Mouse (Mus musculus) lung, embryonic 16.5 days (tissue): ENCODE measurements around the gene Snx4. TPM values are rescaled to one million over a fixed set of nuclear protein-coding genes. Genes with fewer than 3 reads are reported as not detected.

Experiments used
- ATAC-seq: fragments of 200-750 bp; cut with Nextera tagmentation; 2 replicates; pipeline ENCODE4 v1.8.0; 2017; ENCODE audit warnings: low read depth, mild to moderate bottlenecking, moderate library complexity
- H3K27ac ChIP-seq: fragments of 300-500 bp; sonication (generic); 2 replicates; pipeline ENCODE4 v1.5.1; 2014; ENCODE audit warnings: mild to moderate bottlenecking, control low read depth, low read length
- H3K27me3 ChIP-seq: fragments of 300-500 bp; sonication (generic); 2 replicates; pipeline ENCODE4 v1.6.1; 2014; ENCODE audit warnings: low read depth, low read length, mixed read lengths; ENCODE audit not compliant: control insufficient read depth, insufficient read depth
- H3K36me3 ChIP-seq: fragments of 300-500 bp; sonication (generic); 2 replicates; pipeline ENCODE4 v1.6.1; 2014; ENCODE audit warnings: low read length; ENCODE audit not compliant: control insufficient read depth, insufficient read depth
- H3K4me1 ChIP-seq: fragments of 300-500 bp; sonication (generic); replicated peaks from 2 replicates; pipeline ENCODE4 v1.6.1; 2014; ENCODE audit warnings: low read length, mixed read lengths; ENCODE audit not compliant: control insufficient read depth, insufficient read depth
- H3K4me2 ChIP-seq: fragments of 300-500 bp; sonication (generic); 2 replicates; pipeline ENCODE4 v1.6.1; 2014; ENCODE audit warnings: low read depth, low read length, control low read depth
- H3K4me3 ChIP-seq: fragments of 300-500 bp; sonication (generic); 2 replicates; pipeline ENCODE4 v1.5.1; 2014; ENCODE audit warnings: mild to moderate bottlenecking, low read length, control low read depth
- H3K9ac ChIP-seq: fragments of 300-500 bp; sonication (generic); 2 replicates; pipeline ENCODE4 v1.6.1; 2014; ENCODE audit warnings: low read length, control low read depth
- H3K9me3 ChIP-seq: fragments of 300-500 bp; sonication (generic); 2 replicates; pipeline ENCODE4 v1.6.1; 2016; ENCODE audit warnings: low read length; ENCODE audit not compliant: control insufficient read depth
- WGBS: fragments of 180-500 bp; shearing (Covaris S2); extraction: QIAGEN DNeasy Blood & Tissue Kit; methylation state at CpG from one replicate; pipeline ENCODE4 v1.1.7; 2014; 5-methylcytosine and 5-hydroxymethylcytosine counted together
- polyA plus RNA-seq: library from polyadenylated mRNA; unstranded; fragments of >200 nt; fragmentation: Nextera tagmentation; extraction: Ambion mirVana; gene quantifications from 2 replicates; pipeline ENCODE4 v1.2.1, GENCODE M21; 2015

The Snx4 gene
- polyA plus RNA-seq, 1 experiment from 2014 or later, result 127 TPM

DNA sequence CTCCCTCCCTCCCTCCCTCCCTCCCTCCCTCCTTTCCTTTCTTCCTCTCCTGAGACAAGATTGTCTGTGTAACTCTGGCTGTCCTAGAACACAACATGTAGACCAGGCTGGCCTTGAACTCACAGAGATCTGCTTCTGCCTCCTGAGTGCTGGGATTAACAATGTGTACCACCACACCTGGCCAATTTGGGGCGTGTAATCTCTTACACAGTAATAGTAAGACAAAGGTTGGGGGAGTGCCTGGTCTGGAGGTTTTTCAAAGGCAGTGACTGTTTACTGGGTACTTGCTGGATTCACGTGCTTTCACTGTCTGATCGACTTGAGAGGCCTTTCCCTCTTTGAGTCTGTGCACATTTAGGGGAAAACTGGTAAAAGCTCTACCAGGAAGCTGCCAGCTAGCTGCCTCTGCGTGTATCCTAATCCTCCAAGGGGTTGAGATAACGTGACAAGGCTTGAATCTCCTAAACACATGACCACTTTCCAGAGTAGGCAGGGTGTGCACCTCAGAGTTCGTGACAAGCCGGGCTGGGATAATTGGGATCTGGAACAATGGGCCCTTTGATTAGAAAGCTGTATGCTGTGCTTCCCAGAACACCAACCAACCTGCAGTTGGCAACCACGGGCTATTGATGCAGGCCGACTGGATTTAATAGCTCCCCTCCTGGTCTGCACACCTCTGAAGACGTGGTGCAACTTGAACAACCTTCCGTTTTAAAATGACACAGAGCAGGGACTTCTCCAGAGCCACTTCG lies 74.6 kb downstream of the Snx4 start:
- no peaks in the 10 kb centered on the region for H3K36me3 ChIP-seq
- no peaks in the 10 kb centered on the region for H3K4me1 ChIP-seq
- H3K27ac ChIP-seq, result no peak overlapping the region
- no peaks in the 10 kb centered on the region for H3K9me3 ChIP-seq
- peak; percentile 59; the same call in 1 of the 2 replicates for ATAC-seq
- H3K4me3 ChIP-seq, result no peak overlapping the region
- no peaks in the 10 kb centered on the region for H3K27me3 ChIP-seq
- no peak overlapping the region for H3K9ac ChIP-seq
- WGBS, result 39% methylated on average over 12 of the region's 12 CpGs
- no peak overlapping the region; the same call in 1 of the 2 replicates for H3K4me2 ChIP-seq

DNA sequence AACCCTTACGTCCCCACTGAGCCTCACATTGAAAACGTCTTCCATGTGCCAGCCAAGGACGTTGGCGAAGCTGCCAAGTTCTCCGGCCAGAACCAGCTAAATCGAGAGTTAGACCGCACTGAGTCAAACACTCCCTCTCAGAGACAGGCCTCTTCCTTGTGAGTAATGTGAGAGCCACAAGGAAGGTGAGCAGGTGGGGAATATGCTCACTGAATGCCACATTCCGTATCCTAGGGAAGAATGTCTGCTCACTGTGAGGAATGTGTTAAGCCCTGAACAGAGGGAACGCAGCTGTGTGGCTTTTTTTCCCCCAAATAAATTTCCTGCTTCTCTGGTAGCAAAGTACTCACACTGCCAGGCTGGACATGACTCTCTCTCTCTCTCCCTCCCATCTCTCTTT lies 75.3 kb downstream of the Snx4 start:
- Histone ChIP-seq H3K4me1 (no peaks in the 10 kb centered on the region), H3K27ac (no peak overlapping the region), H3K4me3 (no peak overlapping the region), H3K36me3 (no peaks in the 10 kb centered on the region), H3K27me3 (no peaks in the 10 kb centered on the region), H3K9ac (no peak overlapping the region), H3K4me2 (no peak overlapping the region; the same call in 1 of the 2 replicates), H3K9me3 (no peaks in the 10 kb centered on the region)
- WGBS, result 47% methylated on average over 9 of the region's 9 CpGs
- ATAC-seq, result peak; percentile 45; the same call in 1 of the 2 replicates

DNA sequence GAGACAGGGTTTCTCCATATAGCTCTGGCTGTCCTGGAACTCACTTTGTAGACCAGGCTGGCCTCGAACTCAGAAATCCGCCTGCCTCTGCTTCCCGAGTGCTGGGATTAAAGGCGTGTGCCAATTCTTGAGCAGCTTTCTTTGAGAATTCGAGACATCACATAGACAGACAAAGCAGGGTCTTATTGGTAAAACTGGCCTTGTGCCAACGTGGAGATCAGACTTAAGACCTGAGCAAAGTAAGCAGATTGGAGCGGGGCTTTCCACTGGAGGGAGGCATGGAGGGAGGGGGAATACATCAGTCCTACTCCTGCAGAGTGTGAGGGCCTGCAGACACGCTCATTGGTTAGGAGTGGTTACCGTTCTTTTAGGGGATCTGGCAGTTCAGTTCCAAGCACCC lies 75.9 kb downstream of the Snx4 start:
- H3K9me3 ChIP-seq, result no peaks in the 10 kb centered on the region
- H3K9ac ChIP-seq, result no peak overlapping the region
- no peaks in the 10 kb centered on the region for H3K36me3 ChIP-seq
- no peak overlapping the region for H3K27ac ChIP-seq
- no peaks in the 10 kb centered on the region for H3K4me1 ChIP-seq
- WGBS, result 62% methylated on average over 9 of the region's 9 CpGs
- ATAC-seq, result no peak
- no peaks in the 10 kb centered on the region for H3K27me3 ChIP-seq
- no peak overlapping the region for H3K4me3 ChIP-seq
- no peak overlapping the region for H3K4me2 ChIP-seq

DNA sequence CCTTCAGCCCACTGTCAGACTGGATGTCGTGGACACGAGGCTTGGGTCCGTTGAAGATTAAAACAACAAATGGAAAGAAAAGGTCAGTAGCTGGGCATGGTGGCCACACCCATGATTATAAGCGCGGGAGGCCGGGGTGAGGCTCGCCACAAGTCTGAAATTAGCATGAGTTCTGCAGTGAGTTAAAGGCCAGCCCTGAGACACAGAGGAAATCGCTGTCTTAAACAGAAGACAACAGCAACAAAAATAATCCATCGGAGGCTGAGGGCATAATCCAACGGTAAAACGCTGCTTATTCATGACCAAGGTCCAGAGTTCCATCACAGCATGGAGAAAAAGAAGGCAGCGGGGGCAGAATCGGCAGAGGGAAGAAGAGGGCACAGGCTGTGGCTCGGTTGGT lies 81.8 kb downstream of the Snx4 start:
- H3K36me3 ChIP-seq, result no peaks in the 10 kb centered on the region
- H3K9ac ChIP-seq, result no peak overlapping the region
- H3K27ac ChIP-seq, result no peak overlapping the region
- no peaks in the 10 kb centered on the region for H3K9me3 ChIP-seq
- H3K27me3 ChIP-seq, result no peaks in the 10 kb centered on the region
- no peak overlapping the region for H3K4me2 ChIP-seq
- ATAC-seq, result no peak
- H3K4me3 ChIP-seq, result no peak overlapping the region
- no peaks in the 10 kb centered on the region for H3K4me1 ChIP-seq
- WGBS, result 67% methylated on average over 14 of the region's 14 CpGs

DNA sequence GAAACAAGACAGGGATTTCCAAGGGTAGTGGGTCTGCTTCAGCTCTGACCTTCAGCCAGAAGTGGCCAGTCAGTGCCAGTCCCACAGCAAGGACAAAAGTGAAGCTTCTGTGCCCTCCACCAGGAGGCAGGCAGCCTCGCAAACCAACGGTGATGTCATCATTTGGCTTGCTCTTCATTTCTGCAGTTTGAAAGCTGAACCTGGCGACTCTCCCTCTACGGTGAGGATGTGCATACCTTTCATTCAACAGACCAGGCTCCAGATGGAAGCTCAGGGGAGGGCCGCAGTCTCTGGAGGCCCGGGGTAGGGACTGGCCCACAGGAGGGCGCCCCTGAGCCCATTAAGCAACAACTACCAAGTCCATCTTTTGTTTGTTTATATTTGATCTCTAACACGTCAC lies 85.9 kb downstream of the Snx4 start:
- Histone ChIP-seq H3K4me1 (no peaks in the 10 kb centered on the region), H3K27me3 (no peaks in the 10 kb centered on the region), H3K9me3 (no peaks in the 10 kb centered on the region), H3K4me3 (peak overlapping the region; percentile 17), H3K27ac (no peak overlapping the region), H3K4me2 (peak overlapping the region; percentile 45), H3K9ac (0 out of 2 replicates have a peak overlapping the region, but pooled peaks have one; percentile 27), H3K36me3 (no peaks in the 10 kb centered on the region)
- WGBS, result 6% methylated on average over 8 of the region's 8 CpGs
- peak; percentile 82 for ATAC-seq

DNA sequence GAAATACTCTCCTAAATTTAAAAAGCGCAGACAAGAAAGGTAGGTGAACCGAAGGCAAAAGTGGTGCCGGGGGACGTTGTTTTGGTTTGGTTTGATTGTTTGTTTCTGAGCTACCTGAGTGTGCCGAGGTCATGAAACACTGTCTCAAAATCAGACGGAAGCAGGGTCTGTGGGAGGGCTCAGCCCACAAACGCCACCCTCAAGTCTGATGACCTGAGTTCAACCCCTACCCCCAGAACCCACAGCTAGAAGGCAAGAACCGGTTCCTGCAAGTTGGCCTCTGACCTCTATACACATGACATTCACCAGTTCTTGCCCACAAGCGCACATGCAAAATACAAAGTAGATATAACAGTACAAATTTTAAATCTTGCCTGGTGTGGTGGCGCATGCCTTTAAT lies 86.4 kb downstream of the Snx4 start:
- Histone ChIP-seq H3K4me2 (peak overlapping the region; percentile 45), H3K4me1 (peaks cover 1% of the 10 kb centered on the region; the same call in 1 of the 2 replicates), H3K9ac (0 out of 2 replicates have a peak overlapping the region, but pooled peaks have one; percentile 27), H3K36me3 (no peaks in the 10 kb centered on the region), H3K27me3 (no peaks in the 10 kb centered on the region), H3K9me3 (no peaks in the 10 kb centered on the region), H3K27ac (no peak overlapping the region), H3K4me3 (peak overlapping the region; percentile 17)
- ATAC-seq, result no peak
- WGBS, result 62% methylated on average over 10 of the region's 10 CpGs

DNA sequence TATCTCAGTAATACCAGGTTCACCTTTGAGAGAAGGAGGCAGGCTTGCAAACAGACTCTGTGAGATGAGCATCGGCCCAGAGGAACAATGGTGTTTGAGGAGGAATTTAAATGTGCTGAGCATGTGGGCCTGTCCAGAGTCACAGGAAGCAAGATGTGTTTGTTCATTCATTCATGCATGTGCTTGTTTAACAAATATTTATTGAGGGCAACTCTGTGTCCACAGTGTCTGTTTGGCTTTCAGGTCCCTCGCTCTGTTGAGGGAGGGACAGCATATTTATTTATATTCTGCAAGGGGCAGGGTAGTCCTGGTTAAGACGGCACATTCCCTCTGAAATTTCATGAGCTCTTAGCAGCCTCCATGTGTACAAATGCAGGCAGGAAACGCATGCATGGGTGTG lies 87.2 kb downstream of the Snx4 start:
- no peaks in the 10 kb centered on the region for H3K27me3 ChIP-seq
- no peaks in the 10 kb centered on the region for H3K9me3 ChIP-seq
- H3K4me3 ChIP-seq, result no peak overlapping the region
- no peak overlapping the region for H3K27ac ChIP-seq
- ATAC-seq, result no peak
- 31% methylated on average over 4 of the region's 4 CpGs for WGBS
- H3K4me2 ChIP-seq, result no peak overlapping the region
- peaks cover 6% of the 10 kb centered on the region; the same call in 1 of the 2 replicates for H3K4me1 ChIP-seq
- no peak overlapping the region for H3K9ac ChIP-seq
- H3K36me3 ChIP-seq, result no peaks in the 10 kb centered on the region

DNA sequence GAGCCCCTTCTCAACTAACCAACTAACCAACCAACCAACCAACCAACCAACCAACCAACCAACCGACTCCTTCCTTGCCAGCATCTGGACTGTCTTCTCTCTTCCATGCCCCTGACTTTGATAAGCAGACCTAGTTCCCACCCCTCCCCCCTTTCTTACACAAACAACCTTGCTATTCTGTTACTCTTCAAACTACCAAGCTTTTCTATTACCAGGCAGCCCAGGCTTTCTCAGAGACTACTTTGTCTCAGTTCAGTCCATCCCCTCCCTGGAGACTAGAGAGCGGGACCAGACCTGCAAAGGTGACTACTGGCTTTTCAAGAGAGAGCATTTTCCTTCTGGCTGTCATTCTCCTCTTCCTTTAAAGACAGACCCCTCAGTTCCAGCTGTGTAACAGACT lies 88.2 kb downstream of the Snx4 start:
- 77% methylated on average over 2 of the region's 2 CpGs for WGBS

DNA sequence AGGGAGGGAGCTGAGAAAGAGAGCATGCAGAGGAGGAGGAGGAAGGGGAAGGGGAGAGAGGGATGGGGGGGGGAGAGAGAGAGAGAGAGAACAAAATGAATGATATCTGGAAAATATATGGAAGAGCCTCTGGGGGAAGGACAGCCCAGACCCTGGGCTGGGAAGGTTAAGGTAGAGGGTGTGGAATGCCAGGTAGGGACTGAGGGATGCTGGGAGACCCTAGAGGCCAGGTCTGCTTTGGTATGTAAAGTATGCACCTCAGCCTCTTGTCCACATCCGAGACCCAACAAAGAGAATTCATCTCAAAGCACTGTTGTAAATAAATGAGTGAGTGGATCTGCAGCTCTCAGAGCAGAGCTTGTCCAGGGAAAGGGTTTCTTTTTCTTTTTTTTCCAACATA lies 91.1 kb downstream of the Snx4 start:
- no peaks in the 10 kb centered on the region for H3K9me3 ChIP-seq
- H3K4me3 ChIP-seq, result no peak overlapping the region
- H3K27me3 ChIP-seq, result no peaks in the 10 kb centered on the region
- no peak overlapping the region for H3K27ac ChIP-seq
- peak; percentile 32; the same call in 1 of the 2 replicates for ATAC-seq
- WGBS, result 39% methylated on average over 1 of the region's 1 CpGs
- H3K36me3 ChIP-seq, result no peaks in the 10 kb centered on the region
- H3K4me1 ChIP-seq, result peaks cover 8% of the 10 kb centered on the region
- no peak overlapping the region for H3K9ac ChIP-seq
- no peak overlapping the region for H3K4me2 ChIP-seq

More for the DNA sequence above, 88.2 kb downstream of the Snx4 start:
- ATAC-seq, result no peak
- no peaks in the 10 kb centered on the region for H3K9me3 ChIP-seq
- no peak overlapping the region for H3K4me2 ChIP-seq
- H3K4me3 ChIP-seq, result no peak overlapping the region
- H3K4me1 ChIP-seq, result peaks cover 6% of the 10 kb centered on the region; the same call in 1 of the 2 replicates
- no peak overlapping the region for H3K9ac ChIP-seq
- no peaks in the 10 kb centered on the region for H3K36me3 ChIP-seq
- no peak overlapping the region for H3K27ac ChIP-seq
- H3K27me3 ChIP-seq, result no peaks in the 10 kb centered on the region
